Mouse (Mus musculus): ENCODE measurements around the gene Pcsk6. TPM values are rescaled to one million over a fixed set of nuclear protein-coding genes. Genes with fewer than 3 reads are reported as not detected.
"Not testable (repeated sequence)": the region's sequence is repeated elsewhere in the genome, so short reads cannot be mapped to it uniquely, and the experiment has no call there.

Gene Pcsk6
- total RNA-seq, 2 experiments from 2014 or later: 19.6 to 20.5 TPM

- DNase-seq: no peak
Observed at GRCm38 (mm10) chr7:66048446-66049230, 187.1 kb downstream of the Pcsk6 start.

GRCm38 (mm10) chr7:66053946-66054483, 192.5 kb downstream of the Pcsk6 start:
- no peak for DNase-seq

- DNase-seq: not testable (repeated sequence)
Observed at GRCm38 (mm10) chr7:66055356-66055755, 193.8 kb downstream of the Pcsk6 start.

- DNase-seq: no peak
Observed at GRCm38 (mm10) chr7:66058703-66059102, 197.2 kb downstream of the Pcsk6 start, which contains the start of gene Snrpa1. Snrpa1 (plus strand) TSS chr7:66059003.

GRCm38 (mm10) chr7:66060066-66060956, 198.8 kb downstream of the Pcsk6 start:
- peak; percentile 92 for DNase-seq

GRCm38 (mm10) chr7:66061057-66061456, 199.5 kb downstream of the Pcsk6 start:
- DNase-seq: no peak

- no peak for DNase-seq
Observed at GRCm38 (mm10) chr7:66076411-66076810, 214.9 kb downstream of the Pcsk6 start.

- peak; percentile 96 to 97 for DNase-seq
Observed at GRCm38 (mm10) chr7:66079364-66080230, 218.1 kb downstream of the Pcsk6 start, which contains the start of gene Selenos. Selenos (plus strand) TSS chr7:66079649.

- no peak for DNase-seq
Observed at GRCm38 (mm10) chr7:66080231-66080613, 218.7 kb downstream of the Pcsk6 start.

- no peak for DNase-seq
Observed at GRCm38 (mm10) chr7:66083757-66084156, 222.2 kb downstream of the Pcsk6 start.

- DNase-seq: no peak
Observed at GRCm38 (mm10) chr7:66084546-66084945, 223.0 kb downstream of the Pcsk6 start.

- DNase-seq: no peak
Observed at GRCm38 (mm10) chr7:66087652-66088051, 226.1 kb downstream of the Pcsk6 start.

GRCm38 (mm10) chr7:66088077-66088476, 226.5 kb downstream of the Pcsk6 start:
- no peak for DNase-seq

- no peak for DNase-seq
Observed at GRCm38 (mm10) chr7:66090676-66091190, 229.2 kb downstream of the Pcsk6 start.

GRCm38 (mm10) chr7:66091553-66091952, 230.0 kb downstream of the Pcsk6 start:
- DNase-seq: no peak

- no peak for DNase-seq
Observed at GRCm38 (mm10) chr7:66092656-66093055, 231.1 kb downstream of the Pcsk6 start.

- DNase-seq: peak; percentile 30 to 44
Observed at GRCm38 (mm10) chr7:66094141-66094540, 232.6 kb downstream of the Pcsk6 start.

GRCm38 (mm10) chr7:66098803-66099202, 237.3 kb downstream of the Pcsk6 start:
- no peak for DNase-seq
